Mouse (Mus musculus): Measurements from ENCODE around the gene Thnsl1. TPM values are rescaled to one million over a fixed set of nuclear protein-coding genes. Genes with fewer than 3 reads are reported as not detected.

The Thnsl1 gene
- polyA plus RNA-seq (2012; rRNA removed), result 2.9 and 4.4 TPM in 2 replicates

- Histone ChIP-seq H3K4me1 (ENCODE audit: control insufficient read depth, insufficient read depth, low read length) (0 out of 2 replicates have a peak, but pooled peaks cover 2% of the 10 kb centered on the region), H3K4me3 (replicated peaks; ENCODE audit: extremely low read depth, low read depth, low read length) (peak within 1 kb of the TSS; percentile 82)
- 1% methylated on average over 43 of the region's 43 CpGs for WGBS
- peak; percentile 95 for TF ChIP-seq POLR2A (IDR thresholded peaks at IDR 0.05; ENCODE audit: borderline replicate concordance, extremely low read depth, low read depth, low read length)
- no peak for TF ChIP-seq CTCF (IDR thresholded peaks at IDR 0.05; ENCODE audit: insufficient read depth, low read length)
- peak; percentile 100 for DNase-seq
These were observed at the start of gene Thnsl1, which contains the start of gene Enkur for GRCm38 (mm10) chr2:21204912-21205830. TSS of gene Thnsl1 (plus strand) at chr2:21205724. TSS of gene Enkur (minus strand) at chr2:21205365.

- WGBS, result 46% methylated on average over 8 of the region's 8 CpGs
- DNase-seq, result no peak
- TF ChIP-seq CTCF (IDR thresholded peaks at IDR 0.05; ENCODE audit: insufficient read depth, low read length), result no peak
- TF ChIP-seq POLR2A (IDR thresholded peaks at IDR 0.05; ENCODE audit: borderline replicate concordance, extremely low read depth, low read depth, low read length), result no peak
These were observed 41.2 kb upstream of the Thnsl1 start for GRCm38 (mm10) chr2:21164296-21164695.

GRCm38 (mm10) chr2:21167916-21168315 lies 37.6 kb upstream of the Thnsl1 start:
- no peak for DNase-seq
- H3K4me3 ChIP-seq (replicated peaks; ENCODE audit: extremely low read depth, low read depth, low read length), result no peak overlapping the region
- WGBS, result 71% methylated on average over 1 of the region's 1 CpGs
- no peak for TF ChIP-seq POLR2A (IDR thresholded peaks at IDR 0.05; ENCODE audit: borderline replicate concordance, extremely low read depth, low read depth, low read length)
- TF ChIP-seq CTCF (IDR thresholded peaks at IDR 0.05; ENCODE audit: insufficient read depth, low read length), result no peak
- H3K4me1 ChIP-seq (ENCODE audit: control insufficient read depth, insufficient read depth, low read length), result no peaks in the 10 kb centered on the region

More at GRCm38 (mm10) chr2:21164296-21164695, 41.2 kb upstream of the Thnsl1 start:
- Histone ChIP-seq H3K4me3 (replicated peaks; ENCODE audit: extremely low read depth, low read depth, low read length) (no peak overlapping the region), H3K4me1 (ENCODE audit: control insufficient read depth, insufficient read depth, low read length) (no peaks in the 10 kb centered on the region)

- TF ChIP-seq POLR2A (IDR thresholded peaks at IDR 0.05; ENCODE audit: borderline replicate concordance, extremely low read depth, low read depth, low read length), result no peak
- TF ChIP-seq CTCF (IDR thresholded peaks at IDR 0.05; ENCODE audit: insufficient read depth, low read length), result no peak
- H3K4me3 ChIP-seq (replicated peaks; ENCODE audit: extremely low read depth, low read depth, low read length), result no peak overlapping the region
- no peaks in the 10 kb centered on the region for H3K4me1 ChIP-seq (ENCODE audit: control insufficient read depth, insufficient read depth, low read length)
- WGBS, result 70% methylated on average over 3 of the region's 3 CpGs
- no peak for DNase-seq
These were observed 32.7 kb upstream of the Thnsl1 start for GRCm38 (mm10) chr2:21172797-21173196.

- Histone ChIP-seq H3K4me1 (ENCODE audit: control insufficient read depth, insufficient read depth, low read length) (no peaks in the 10 kb centered on the region), H3K4me3 (replicated peaks; ENCODE audit: extremely low read depth, low read depth, low read length) (no peak overlapping the region)
- WGBS, result 82% methylated on average over 5 of the region's 5 CpGs
- TF ChIP-seq POLR2A (IDR thresholded peaks at IDR 0.05; ENCODE audit: borderline replicate concordance, extremely low read depth, low read depth, low read length) (no peak), CTCF (IDR thresholded peaks at IDR 0.05; ENCODE audit: insufficient read depth, low read length) (no peak)
- DNase-seq, result no peak
These were observed 26.4 kb upstream of the Thnsl1 start for GRCm38 (mm10) chr2:21179136-21179535.

- 36% methylated on average over 1 of the region's 1 CpGs for WGBS
- Histone ChIP-seq H3K4me3 (replicated peaks; ENCODE audit: extremely low read depth, low read depth, low read length) (no peak overlapping the region), H3K4me1 (ENCODE audit: control insufficient read depth, insufficient read depth, low read length) (no peaks in the 10 kb centered on the region)
- DNase-seq, result no peak
- TF ChIP-seq POLR2A (IDR thresholded peaks at IDR 0.05; ENCODE audit: borderline replicate concordance, extremely low read depth, low read depth, low read length) (no peak), CTCF (IDR thresholded peaks at IDR 0.05; ENCODE audit: insufficient read depth, low read length) (no peak)
These were observed 22.7 kb upstream of the Thnsl1 start for GRCm38 (mm10) chr2:21182811-21183210.

- TF ChIP-seq POLR2A (IDR thresholded peaks at IDR 0.05; ENCODE audit: borderline replicate concordance, extremely low read depth, low read depth, low read length) (no peak), CTCF (IDR thresholded peaks at IDR 0.05; ENCODE audit: insufficient read depth, low read length) (peak; percentile 90)
- H3K4me3 ChIP-seq (replicated peaks; ENCODE audit: extremely low read depth, low read depth, low read length), result no peak overlapping the region
- DNase-seq, result peak; percentile 59
- no peaks in the 10 kb centered on the region for H3K4me1 ChIP-seq (ENCODE audit: control insufficient read depth, insufficient read depth, low read length)
- WGBS, result 29% methylated on average over 7 of the region's 7 CpGs
These were observed 17.9 kb upstream of the Thnsl1 start for GRCm38 (mm10) chr2:21187576-21187975.

- no peak for DNase-seq
- WGBS, result 72% methylated on average over 4 of the region's 4 CpGs
- H3K4me3 ChIP-seq (replicated peaks; ENCODE audit: extremely low read depth, low read depth, low read length), result no peak overlapping the region
These were observed 16.9 kb upstream of the Thnsl1 start for GRCm38 (mm10) chr2:21188610-21189009.

GRCm38 (mm10) chr2:21191232-21191631 lies 14.3 kb upstream of the Thnsl1 start:
- WGBS, result 67% methylated on average over 1 of the region's 1 CpGs
- Histone ChIP-seq H3K4me3 (replicated peaks; ENCODE audit: extremely low read depth, low read depth, low read length) (no peak overlapping the region), H3K4me1 (ENCODE audit: control insufficient read depth, insufficient read depth, low read length) (no peaks in the 10 kb centered on the region)
- DNase-seq, result no peak
- TF ChIP-seq POLR2A (IDR thresholded peaks at IDR 0.05; ENCODE audit: borderline replicate concordance, extremely low read depth, low read depth, low read length) (no peak), CTCF (IDR thresholded peaks at IDR 0.05; ENCODE audit: insufficient read depth, low read length) (no peak)

More at GRCm38 (mm10) chr2:21188610-21189009, 16.9 kb upstream of the Thnsl1 start:
- no peaks in the 10 kb centered on the region for H3K4me1 ChIP-seq (ENCODE audit: control insufficient read depth, insufficient read depth, low read length)
- no peak for TF ChIP-seq CTCF (IDR thresholded peaks at IDR 0.05; ENCODE audit: insufficient read depth, low read length)
- no peak for TF ChIP-seq POLR2A (IDR thresholded peaks at IDR 0.05; ENCODE audit: borderline replicate concordance, extremely low read depth, low read depth, low read length)

Measured in lung, adult 2 months (tissue).